Mouse (Mus musculus) adrenal gland, adult 8-10 months (tissue): ENCODE measurements around the gene Rbp4. TPM values are rescaled to one million over a fixed set of nuclear protein-coding genes. Genes with fewer than 3 reads are reported as not detected.

Experiments
- DNase-seq: peaks from one replicate; pipeline ENCODE4 v3.0.0; 2022
- total RNA-seq, 4 experiments: library from RNA; stranded (reverse); gene quantifications; 2 replicates each; pipeline ENCODE4 v1.2.4; 2022

The Rbp4 gene
- total RNA-seq, 4 experiments from 2014 or later, result 16.6 to 48.0 (median 34.0) TPM

DNA sequence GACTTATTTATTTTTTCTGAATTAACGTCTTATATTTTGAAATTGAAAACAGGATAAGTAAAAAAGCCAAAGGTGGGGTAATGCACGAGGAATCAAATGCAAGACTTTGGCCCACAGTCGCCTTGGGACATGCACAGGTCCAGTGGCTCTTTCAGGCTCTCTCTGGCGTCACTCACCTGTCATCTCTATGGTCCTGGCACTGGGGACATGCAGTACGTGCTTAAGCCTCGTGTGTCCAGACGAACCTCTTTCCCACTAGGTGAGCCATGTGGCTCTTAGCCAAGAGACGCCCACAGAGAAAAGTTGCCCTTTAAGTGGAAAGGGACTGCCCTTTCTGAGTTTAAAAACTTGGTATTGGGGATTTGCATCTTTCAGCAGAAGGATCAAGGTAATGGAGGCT lies 35.7 kb downstream of the Rbp4 start:
- DNase-seq, result no peak

- peak; percentile 41 for DNase-seq
Observed at GRCm38 (mm10) chr19:38086948-38087551, 38.0 kb downstream of the Rbp4 start.

- no peak for DNase-seq
Observed at GRCm38 (mm10) chr19:38085841-38086240, 39.2 kb downstream of the Rbp4 start.

- DNase-seq, result no peak
Observed at GRCm38 (mm10) chr19:38082931-38083525, 42.1 kb downstream of the Rbp4 start.

DNA sequence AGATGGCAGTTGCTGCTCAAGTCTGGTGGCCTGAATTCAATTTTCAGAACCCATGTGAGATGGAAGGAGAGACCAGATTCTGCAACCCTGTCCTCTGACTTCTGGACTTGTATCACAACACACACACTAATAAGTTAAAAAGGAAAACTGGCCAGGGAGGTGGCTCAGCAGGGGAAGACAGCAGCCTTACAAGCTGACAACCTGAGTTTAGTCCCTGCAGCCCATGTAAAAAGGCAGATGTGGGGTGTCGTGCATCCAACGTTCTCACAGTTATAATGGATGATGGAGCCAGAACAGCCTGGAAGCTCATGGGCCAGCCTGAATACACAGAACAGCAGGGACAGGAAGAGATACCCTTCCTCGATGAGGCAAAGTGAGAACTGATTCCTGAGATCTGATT lies 43.7 kb downstream of the Rbp4 start:
- no peak for DNase-seq

DNA sequence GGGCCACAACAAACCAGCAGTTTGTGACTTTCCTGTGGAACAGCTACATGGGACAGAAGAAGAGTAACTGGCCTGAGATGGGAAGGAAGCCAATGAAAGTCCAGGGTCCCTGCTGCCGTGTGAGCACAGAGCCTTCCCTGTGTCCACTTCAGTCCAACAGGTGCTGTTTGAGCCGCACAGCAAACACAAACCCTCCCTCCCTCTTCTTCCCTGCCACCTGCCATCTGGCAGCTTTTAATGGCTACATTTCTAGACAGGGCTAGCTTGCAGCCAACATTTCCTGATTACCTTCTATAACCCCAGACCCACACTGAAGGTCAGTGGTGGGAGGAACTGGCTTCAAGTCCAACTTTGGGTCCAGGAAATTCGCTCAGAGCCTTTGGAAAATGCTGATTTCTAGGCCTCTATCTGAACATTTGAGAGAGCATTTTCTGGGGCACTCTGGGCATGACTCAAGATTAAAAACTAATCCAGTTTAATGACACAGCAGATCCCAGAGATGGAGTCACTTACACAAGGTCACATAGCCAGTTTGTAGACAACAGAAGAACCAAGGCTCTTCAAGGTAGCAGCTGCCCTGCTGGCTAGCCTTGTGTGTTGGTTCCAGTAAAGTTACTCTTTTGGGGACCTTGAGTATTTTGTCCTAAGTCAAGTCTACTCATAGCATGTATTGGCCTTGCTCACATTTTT lies 47.1 kb downstream of the Rbp4 start:
- DNase-seq, result no peak

DNA sequence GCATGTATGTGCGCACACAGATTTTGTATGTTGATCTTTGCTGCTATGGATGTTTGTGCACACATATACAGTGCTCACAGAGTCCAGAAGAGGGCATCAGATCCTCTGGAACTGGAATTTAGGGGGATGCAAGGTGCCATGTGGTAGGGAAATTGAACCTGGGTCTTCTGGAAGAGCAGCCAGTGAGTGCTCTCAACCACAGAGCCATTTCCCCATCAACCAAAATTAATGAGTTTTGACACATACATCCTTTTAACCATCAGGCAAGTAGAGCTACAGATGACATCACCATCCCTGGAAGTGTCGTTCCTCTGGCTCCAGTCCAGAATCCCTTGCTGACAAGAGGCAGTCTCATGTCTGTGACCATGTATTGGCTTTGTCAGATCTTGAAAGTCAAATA lies 48.8 kb downstream of the Rbp4 start:
- no peak for DNase-seq

DNA sequence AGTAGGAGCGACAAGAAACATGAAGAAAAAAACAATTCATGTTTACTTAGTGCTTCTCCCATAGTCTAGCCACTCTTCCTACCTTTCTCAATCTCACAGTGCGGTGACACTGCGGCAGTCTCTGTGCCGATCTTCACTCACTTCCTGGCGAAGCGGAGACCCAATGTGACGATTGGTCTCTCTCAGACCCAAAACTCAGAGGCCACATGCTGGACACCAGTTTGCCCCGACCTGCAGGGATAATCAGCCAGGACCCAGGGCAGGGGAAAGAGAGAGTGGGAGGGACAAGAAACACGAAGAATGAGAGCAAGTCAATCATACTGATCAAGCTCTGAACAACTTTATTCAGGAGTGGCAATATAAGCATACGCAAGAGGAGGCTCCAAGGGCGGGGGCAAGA lies 50.0 kb downstream of the Rbp4 start:
- DNase-seq, result no peak

- DNase-seq, result no peak
Observed at GRCm38 (mm10) chr19:38073226-38073625, 51.9 kb downstream of the Rbp4 start.

Other genes starting within 250 kb of the Rbp4 start
- 100 to 1,000 TPM in 1 of 4 experiments, 10 to 100 TPM in 3; 33.4 to 102 (median 63.6) TPM for gene Myof, start 81.7 kb downstream of the Rbp4 start, total RNA-seq
- 1 to 10 TPM in 3 of 4 experiments, under 1 TPM in 1; 0.44 to 1.5 (median 1.2) TPM for gene Cep55, start 70.3 kb downstream of the Rbp4 start, total RNA-seq
- 1 to 10 TPM; 1.2 to 7.2 (median 4.5) TPM for gene Ffar4, start 28.2 kb downstream of the Rbp4 start, total RNA-seq
- gene Pde6c, start 7.5 kb upstream of the Rbp4 start, total RNA-seq, result not detected
- gene Fra10ac1, start 98.9 kb upstream of the Rbp4 start, total RNA-seq, result 10 to 100 TPM; 13.3 to 20.3 (median 15.6) TPM
- gene Lgi1, start 139.3 kb upstream of the Rbp4 start, total RNA-seq, result under 1 TPM; 0.42 to 0.84 (median 0.56) TPM